Mouse (Mus musculus): ENCODE results near the gene Smc1b. TPM values are rescaled to one million over a fixed set of nuclear protein-coding genes. Genes with fewer than 3 reads are reported as not detected.
"Not testable (repeated sequence)": the region's sequence is repeated elsewhere in the genome, so short reads cannot be mapped to it uniquely, and the experiment has no call there.

The Smc1b gene
- total RNA-seq, 2 experiments from 2014 or later = not detected

DNA sequence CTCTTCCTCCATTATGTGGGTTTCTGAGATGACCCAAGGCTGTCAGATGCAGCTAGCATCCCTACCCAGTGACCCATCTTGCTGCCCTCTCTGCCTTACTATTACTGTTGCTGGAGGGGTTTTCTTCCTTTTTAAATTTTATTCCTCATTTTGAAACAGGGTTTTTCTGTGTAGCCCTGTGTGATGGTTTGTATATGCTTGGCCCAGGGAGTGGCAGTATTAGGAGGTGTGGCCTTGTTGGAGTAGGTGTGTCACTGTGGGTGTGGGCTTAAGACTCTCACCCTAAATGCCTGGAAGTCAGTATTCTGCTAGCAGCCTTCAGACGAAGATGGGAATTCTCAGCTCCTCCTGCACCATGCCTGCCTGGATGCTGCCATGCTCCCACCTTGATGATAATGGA, 103.1 kb downstream of the Smc1b start, which contains the start of gene Fam118a:
Gene Fam118a (plus strand): TSS at position 301 of the 400 bp plus-strand sequence.
- not testable (repeated sequence) for ATAC-seq (replicated peaks; ENCODE audit: poor library complexity, severe bottlenecking)

- ATAC-seq (replicated peaks; ENCODE audit: poor library complexity, severe bottlenecking) = no peak
These were observed 104.0 kb downstream of the Smc1b start for GRCm38 (mm10) chr15:85027740-85028139.

- ATAC-seq (replicated peaks; ENCODE audit: poor library complexity, severe bottlenecking) = no peak
These were observed 105.6 kb downstream of the Smc1b start for GRCm38 (mm10) chr15:85026197-85026596.

- no peak for ATAC-seq (replicated peaks; ENCODE audit: poor library complexity, severe bottlenecking)
These were observed 109.6 kb downstream of the Smc1b start for GRCm38 (mm10) chr15:85022211-85022610.

GRCm38 (mm10) chr15:85016951-85017664, 114.7 kb downstream of the Smc1b start, which contains the start of gene Upk3a:
TSS of gene Upk3a (plus strand) at chr15:85017141.
- no peak for ATAC-seq (replicated peaks; ENCODE audit: poor library complexity, severe bottlenecking)

- no peak for ATAC-seq (replicated peaks; ENCODE audit: poor library complexity, severe bottlenecking)
These were observed 116.0 kb downstream of the Smc1b start for GRCm38 (mm10) chr15:85015771-85016170.

Other genes with a start within 250 kb of the Smc1b start
- 0.54 and 1.0 TPM in 2 replicates for gene Gm29666, start 211.9 kb downstream of the Smc1b start, total RNA-seq (2014; fragmentation: Nextera tagmentation)
- 0.15 and 0.17 TPM in 2 replicates for gene Gm29666, start 211.9 kb downstream of the Smc1b start, total RNA-seq (2017)
- 45.8 and 48.1 TPM in 2 replicates for gene Nup50, start 208.6 kb downstream of the Smc1b start, total RNA-seq (2014; fragmentation: Nextera tagmentation)
- 77.6 and 80.8 TPM in 2 replicates for gene Nup50, start 208.6 kb downstream of the Smc1b start, total RNA-seq (2017)
- gene 5031439G07Rik, start 143.4 kb downstream of the Smc1b start, total RNA-seq (2014; fragmentation: Nextera tagmentation) = 14.1 and 20.8 TPM in 2 replicates
- 12.2 and 14.2 TPM in 2 replicates for gene 5031439G07Rik, start 143.4 kb downstream of the Smc1b start, total RNA-seq (2017)
- gene Upk3a, start 114.8 kb downstream of the Smc1b start, total RNA-seq (2014; fragmentation: Nextera tagmentation) = not detected in 2 replicates
- not detected in 2 replicates for gene Upk3a, start 114.8 kb downstream of the Smc1b start, total RNA-seq (2017)
- gene Fam118a, start 103.0 kb downstream of the Smc1b start, total RNA-seq (2014; fragmentation: Nextera tagmentation) = 4.6 and 8.7 TPM in 2 replicates
- 12.9 and 14.8 TPM in 2 replicates for gene Fam118a, start 103.0 kb downstream of the Smc1b start, total RNA-seq (2017)
- not detected in 2 replicates for gene Ribc2, start 114 bp upstream of the Smc1b start, total RNA-seq (2014; fragmentation: Nextera tagmentation)
- not detected in 2 replicates for gene Ribc2, start 114 bp upstream of the Smc1b start, total RNA-seq (2017)
- gene Fbln1, start 74.0 kb upstream of the Smc1b start, total RNA-seq (2014; fragmentation: Nextera tagmentation) = 0.11 and 0.30 TPM in 2 replicates
- 0.73 TPM in 1 of 2 replicates, not detected in the other for gene Fbln1, start 74.0 kb upstream of the Smc1b start, total RNA-seq (2017)
- gene Atxn10, start 204.3 kb upstream of the Smc1b start, total RNA-seq (2014; fragmentation: Nextera tagmentation) = 96.4 and 117 TPM in 2 replicates
- gene Atxn10, start 204.3 kb upstream of the Smc1b start, total RNA-seq (2017) = 75.8 and 79.6 TPM in 2 replicates

Data from granulocyte monocyte progenitor cell, adult 5-6 weeks (primary cell).